In the genomic region with DNA sequence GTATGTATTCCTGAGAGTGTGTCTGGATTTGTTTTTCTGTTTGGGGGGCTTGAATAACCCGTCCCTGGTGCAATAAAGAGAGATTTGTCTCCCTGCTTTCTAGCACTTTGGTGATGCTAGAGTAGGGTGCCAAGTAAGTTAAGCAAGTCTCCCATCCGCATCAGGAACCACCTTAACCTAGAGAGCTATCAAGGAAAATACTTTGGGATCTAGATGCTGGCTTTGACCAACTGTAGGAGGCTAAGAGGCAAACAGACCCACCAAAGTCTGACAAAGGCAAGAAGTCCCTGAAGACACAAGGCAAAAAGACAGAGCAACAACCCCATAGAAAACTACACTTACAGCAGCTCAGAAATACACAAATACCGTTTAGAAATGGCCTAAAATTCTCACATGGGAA, we compare ENCODE assay signal across 15 mouse cellular contexts.
DNase-seq lines count a peak whose midpoint lies in the region; ATAC-seq and TF ChIP-seq lines count a peak whose summit lies in the region.
"Had no signal": no experiment of that assay in that cellular context is flagged by ENCODE, and none has a peak within 500 bp of the region (broad histone marks: within the 10 kb centered on the region; RNA-seq: fewer than 3 reads in every experiment).

No protein-coding gene starts in this region.

- no peak for ATAC-seq in hindbrain, embryonic 11.5 days (ENCODE audit: low FRiP score)
- no peak for ATAC-seq in midbrain, embryonic 14.5 days (ENCODE audit: low FRiP score, low TSS enrichment)
- ATAC-seq: intestine, embryonic 15.5 days had no signal

- DNase-seq in cerebellum, adult 2 months: peak in 1 of 2 experiments; percentile 54
- no peak for DNase-seq in cerebellum, postnatal 4 days (ENCODE audit: low spot score in 2 of 2)
- peak; percentile 40 for DNase-seq in hindbrain, embryonic 11.5 days (ENCODE audit: low spot score)
- peak; percentile 55 for DNase-seq in midbrain, embryonic 14.5 days
- DNase-seq in urinary bladder, adult 18-20 months (ENCODE audit: low spot score in 2 of 2): no peak
- no peak for DNase-seq in adrenal gland, adult (ENCODE audit: inconsistent age in 2 of 2, low spot score in 1 of 2)
- no peak for DNase-seq in urinary bladder, postnatal 25 days (ENCODE audit: low spot score)
- DNase-seq: adrenal gland, postnatal 25 days; liver; lung, embryonic 14.5 days had no signal

- peak overlapping the region; percentile 32 for H3K9ac ChIP-seq in hindbrain, embryonic 11.5 days (ENCODE audit: low read depth, low read length)
- H3K9ac ChIP-seq in midbrain, embryonic 14.5 days (replicated peaks; ENCODE audit: low read length): peak overlapping the region; percentile 27; the same call in 1 of the 2 replicates
- H3K9ac ChIP-seq: embryonic facial prominence, embryonic 12.5 days; intestine, embryonic 15.5 days; lung, embryonic 14.5 days had no signal

- peak overlapping the region; percentile 70; the same call in 1 of the 2 replicates for H3K27ac ChIP-seq in cerebellum, adult 2 months (ENCODE audit: insufficient read depth, low read length)
- H3K27ac ChIP-seq in cortical plate, adult 2 months (ENCODE audit: insufficient read depth, low read length): peak overlapping the region; percentile 96
- peak overlapping the region; percentile 93 for H3K27ac ChIP-seq in hindbrain, embryonic 11.5 days (ENCODE audit: low read depth, low read length)
- H3K27ac ChIP-seq in midbrain, embryonic 14.5 days (replicated peaks; ENCODE audit: low read depth, low read length): peak overlapping the region; percentile 90
- H3K27ac ChIP-seq: embryonic facial prominence, embryonic 12.5 days; intestine, embryonic 15.5 days; stomach, postnatal 0 days had no signal

- peaks cover 16% of the 10 kb centered on the region; the same call in 1 of the 2 replicates for H3K4me1 ChIP-seq in cerebellum, adult 2 months (ENCODE audit: control insufficient read depth, insufficient read depth, low read length)
- H3K4me1 ChIP-seq in cortical plate, adult 2 months (ENCODE audit: control insufficient read depth, insufficient read depth, low read length): peaks cover 8% of the 10 kb centered on the region
- H3K4me1 ChIP-seq in hindbrain, embryonic 11.5 days (replicated peaks; ENCODE audit: control insufficient read depth, insufficient read depth, low read length): 0 out of 2 replicates have a peak, but pooled peaks cover 10% of the 10 kb centered on the region
- peaks cover 52% of the 10 kb centered on the region for H3K4me1 ChIP-seq in midbrain, embryonic 14.5 days (ENCODE audit: control insufficient read depth, insufficient read depth, low read length)
- H3K4me1 ChIP-seq: intestine, embryonic 15.5 days; megakaryocyte, embryonic 14.5 days had no signal

- 12% methylated on average over 3 of the region's 3 CpGs for WGBS in cerebellum, adult 2 months
- 46% methylated on average over 3 of the region's 3 CpGs for WGBS in hindbrain, embryonic 11.5 days
- WGBS in midbrain, embryonic 14.5 days: 15% methylated on average over 3 of the region's 3 CpGs

- no peak overlapping the region for H3K4me2 ChIP-seq in hindbrain, embryonic 11.5 days (replicated peaks; ENCODE audit: low read depth, low read length)
- peak overlapping the region; percentile 48 for H3K4me2 ChIP-seq in midbrain, embryonic 14.5 days (ENCODE audit: low read length)
- H3K4me2 ChIP-seq: intestine, embryonic 15.5 days; lung, embryonic 14.5 days had no signal

- H3K27me3 ChIP-seq in cerebellum, adult 2 months (ENCODE audit: control insufficient read depth, insufficient read depth, low read length): no peaks in the 10 kb centered on the region
- H3K27me3 ChIP-seq in hindbrain, embryonic 11.5 days (ENCODE audit: control insufficient read depth, insufficient read depth, low read length): no peaks in the 10 kb centered on the region
- H3K27me3 ChIP-seq in midbrain, embryonic 14.5 days (ENCODE audit: control insufficient read depth, insufficient read depth, low read length): no peaks in the 10 kb centered on the region
- H3K27me3 ChIP-seq: embryonic facial prominence, embryonic 12.5 days; intestine, embryonic 15.5 days; megakaryocyte, embryonic 14.5 days had no signal

- H3K4me3 ChIP-seq in cerebellum, adult 2 months (replicated peaks; ENCODE audit: insufficient read depth, low read depth, low read length): no peak overlapping the region
- H3K4me3 ChIP-seq in cortical plate, adult 2 months (ENCODE audit: insufficient read depth, low read length): no peak overlapping the region
- H3K4me3 ChIP-seq in hindbrain, embryonic 11.5 days (ENCODE audit: low read depth, low read length): no peak overlapping the region
- no peak overlapping the region for H3K4me3 ChIP-seq in midbrain, embryonic 14.5 days (replicated peaks; ENCODE audit: low read depth, low read length)
- H3K4me3 ChIP-seq: embryonic facial prominence, embryonic 12.5 days; intestine, embryonic 15.5 days had no signal

- no peak for TF ChIP-seq CTCF in cerebellum, adult 2 months (IDR thresholded peaks at IDR 0.05; ENCODE audit: borderline replicate concordance, insufficient read depth, low read depth, low read length)
- no peak for TF ChIP-seq CTCF in cortical plate, adult 2 months (IDR thresholded peaks at IDR 0.05; ENCODE audit: extremely low read depth, insufficient read depth, low read length)

- no peaks in the 10 kb centered on the region for H3K9me3 ChIP-seq in hindbrain, embryonic 11.5 days (ENCODE audit: control insufficient read depth, low read length)
- no peaks in the 10 kb centered on the region for H3K9me3 ChIP-seq in midbrain, embryonic 14.5 days (ENCODE audit: control insufficient read depth, low read length)
- H3K9me3 ChIP-seq: embryonic facial prominence, embryonic 12.5 days; intestine, embryonic 15.5 days; megakaryocyte, embryonic 14.5 days had no signal

- no peaks in the 10 kb centered on the region for H3K36me3 ChIP-seq in hindbrain, embryonic 11.5 days (ENCODE audit: control insufficient read depth, insufficient read depth, low read length)
- no peaks in the 10 kb centered on the region for H3K36me3 ChIP-seq in midbrain, embryonic 14.5 days (ENCODE audit: control insufficient read depth, insufficient read depth, low read length)
- H3K36me3 ChIP-seq: embryonic facial prominence, embryonic 12.5 days; intestine, embryonic 15.5 days had no signal

- TF ChIP-seq POLR2A in cerebellum, adult 2 months (IDR thresholded peaks at IDR 0.05; ENCODE audit: borderline replicate concordance, insufficient read depth, low read length): no peak
- TF ChIP-seq POLR2A in cortical plate, adult 2 months (IDR thresholded peaks at IDR 0.05; ENCODE audit: extremely low read depth, insufficient read depth, low read length): no peak

Comparison
In these comparisons a context has a peak if more than half of its experiments do, and no peak if none do; other contexts are left out.
1. DNase-seq: peak in hindbrain, embryonic 11.5 days (single experiment) and midbrain, embryonic 14.5 days (single experiment); none in cerebellum, postnatal 4 days (0 of 2), urinary bladder, adult 18-20 months (0 of 2), adrenal gland, adult (0 of 2) and urinary bladder, postnatal 25 days (single experiment).
2. Peak in every context shown above with its lines, with median percentiles within 50 percentile points of each other: H3K27ac ChIP-seq.